Mouse (Mus musculus): ENCODE measurements around the gene 4930412O13Rik.

Gene 4930412O13Rik

GRCm38 (mm10) chr2:9881051-9881591, at the start of gene 4930412O13Rik:
Gene 4930412O13Rik, plus strand, starts transcription at chr2:9881252.
- Histone ChIP-seq H3K36me3 (ENCODE audit: control insufficient read depth, insufficient read depth, low read length, poor library complexity, severe bottlenecking) (no peaks in the 10 kb centered on the region), H3K27me3 (ENCODE audit: control insufficient read depth, insufficient read depth, low read length, poor library complexity, severe bottlenecking) (peaks cover 16% of the 10 kb centered on the region)
- DNase-seq (ENCODE audit: low read depth, low spot score) = no peak

DNA sequence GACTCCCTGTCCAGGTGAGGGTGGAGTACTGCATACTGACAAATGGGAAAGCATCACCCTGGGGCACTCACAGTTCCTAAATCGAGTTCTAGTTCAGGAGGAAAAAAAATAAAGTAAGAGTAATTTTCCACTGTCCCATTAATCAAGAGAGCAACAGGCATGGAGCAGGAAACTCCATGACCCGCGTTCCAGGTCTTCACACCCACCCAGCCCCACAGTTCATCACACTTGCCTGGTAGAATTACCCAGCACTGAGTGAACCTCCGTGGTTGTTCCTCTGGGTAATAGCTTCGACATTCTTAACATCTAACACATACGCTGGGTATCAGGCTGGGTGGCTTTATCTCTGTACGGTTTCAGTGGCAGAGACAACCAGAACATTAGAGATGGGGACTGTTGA, 47.3 kb upstream of the 4930412O13Rik start:
- Histone ChIP-seq H3K36me3 (ENCODE audit: control insufficient read depth, insufficient read depth, low read length, poor library complexity, severe bottlenecking) (no peaks in the 10 kb centered on the region), H3K27me3 (ENCODE audit: control insufficient read depth, insufficient read depth, low read length, poor library complexity, severe bottlenecking) (no peaks in the 10 kb centered on the region)
- DNase-seq (ENCODE audit: low read depth, low spot score) = no peak

- DNase-seq (ENCODE audit: low read depth, low spot score) = no peak
- no peaks in the 10 kb centered on the region for H3K36me3 ChIP-seq (ENCODE audit: control insufficient read depth, insufficient read depth, low read length, poor library complexity, severe bottlenecking)
- H3K27me3 ChIP-seq (ENCODE audit: control insufficient read depth, insufficient read depth, low read length, poor library complexity, severe bottlenecking) = no peaks in the 10 kb centered on the region
Measured at GRCm38 (mm10) chr2:9835195-9835594, 45.9 kb upstream of the 4930412O13Rik start.

DNA sequence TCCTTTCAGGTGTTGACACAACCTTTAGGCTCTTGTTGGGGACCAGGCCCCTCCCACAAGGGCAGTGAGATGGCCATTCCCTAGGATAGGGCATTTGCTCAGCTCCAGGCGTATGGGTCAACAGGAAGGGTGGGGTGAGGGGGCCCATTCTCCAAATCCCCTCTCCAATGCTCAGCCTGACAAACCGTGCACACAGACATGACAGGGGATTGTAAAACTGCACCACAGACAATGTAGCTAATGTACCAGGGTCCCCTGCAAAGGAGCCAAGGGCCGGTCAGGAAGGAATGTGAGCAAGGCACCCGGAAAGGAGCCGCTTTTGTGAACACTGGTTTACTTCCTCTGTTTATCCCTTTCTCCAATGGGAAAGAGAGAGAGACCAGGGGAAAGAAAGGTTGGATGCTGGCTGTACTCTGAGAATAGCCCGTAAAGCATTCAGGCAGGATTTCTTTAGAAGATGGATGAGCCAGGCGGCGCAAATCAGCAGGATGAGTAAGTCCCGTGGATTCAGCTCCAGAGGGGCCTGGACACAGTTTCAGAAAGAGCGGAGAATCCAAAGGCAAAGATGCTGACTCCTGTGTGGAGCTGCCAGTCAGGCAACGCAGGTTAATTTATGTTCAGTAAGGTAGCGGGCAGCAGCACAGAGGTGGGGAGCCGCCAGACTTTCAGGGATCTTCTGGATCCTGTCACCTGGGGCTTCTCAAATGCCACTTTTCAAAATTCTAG, 28.0 kb upstream of the 4930412O13Rik start:
- no peak for DNase-seq (ENCODE audit: low read depth, low spot score)
- Histone ChIP-seq H3K27me3 (ENCODE audit: control insufficient read depth, insufficient read depth, low read length, poor library complexity, severe bottlenecking) (no peaks in the 10 kb centered on the region), H3K36me3 (ENCODE audit: control insufficient read depth, insufficient read depth, low read length, poor library complexity, severe bottlenecking) (no peaks in the 10 kb centered on the region)

DNA sequence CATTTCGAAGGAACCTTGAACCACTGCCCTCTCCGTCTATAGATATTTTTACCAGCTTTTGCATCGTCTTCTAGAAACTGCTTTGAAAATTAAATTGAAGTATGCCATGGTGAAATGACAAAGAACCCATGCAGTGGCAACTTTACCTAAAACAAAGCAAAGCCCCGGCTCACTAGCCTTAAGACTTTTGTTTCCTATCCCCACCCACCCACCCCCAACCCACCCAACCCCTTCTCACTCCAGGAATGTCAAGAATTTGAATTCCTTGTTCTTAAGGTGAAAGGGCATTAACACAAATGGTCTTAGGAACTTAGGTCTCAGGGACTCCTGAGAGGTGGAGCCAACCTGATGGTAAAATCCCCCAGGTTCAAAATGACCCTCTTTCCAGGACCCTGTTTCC, 25.2 kb upstream of the 4930412O13Rik start:
- Histone ChIP-seq H3K27me3 (ENCODE audit: control insufficient read depth, insufficient read depth, low read length, poor library complexity, severe bottlenecking) (no peaks in the 10 kb centered on the region), H3K36me3 (ENCODE audit: control insufficient read depth, insufficient read depth, low read length, poor library complexity, severe bottlenecking) (no peaks in the 10 kb centered on the region)
- no peak for DNase-seq (ENCODE audit: low read depth, low spot score)

DNA sequence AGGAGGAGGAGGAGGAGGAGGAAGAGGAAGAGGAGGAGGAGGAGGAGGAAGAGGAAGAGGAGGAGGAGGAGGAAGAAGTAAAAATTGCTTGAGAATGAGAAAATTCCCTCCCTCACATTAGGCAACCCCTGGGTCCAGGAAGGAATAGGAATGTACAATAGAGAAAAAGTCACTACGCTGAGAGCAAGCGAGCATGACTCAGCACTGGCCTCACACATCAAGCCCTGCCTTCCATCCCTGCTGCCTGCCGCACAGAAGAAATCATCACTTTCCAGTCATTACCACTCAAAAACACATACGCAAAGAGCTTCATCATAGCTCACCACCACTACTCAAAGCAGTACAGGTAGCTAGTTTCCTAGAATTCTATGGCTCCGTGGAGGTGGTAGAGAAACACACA, 20.4 kb upstream of the 4930412O13Rik start:
- DNase-seq (ENCODE audit: low read depth, low spot score) = no peak
- no peaks in the 10 kb centered on the region for H3K27me3 ChIP-seq (ENCODE audit: control insufficient read depth, insufficient read depth, low read length, poor library complexity, severe bottlenecking)
- H3K36me3 ChIP-seq (ENCODE audit: control insufficient read depth, insufficient read depth, low read length, poor library complexity, severe bottlenecking) = no peaks in the 10 kb centered on the region

DNA sequence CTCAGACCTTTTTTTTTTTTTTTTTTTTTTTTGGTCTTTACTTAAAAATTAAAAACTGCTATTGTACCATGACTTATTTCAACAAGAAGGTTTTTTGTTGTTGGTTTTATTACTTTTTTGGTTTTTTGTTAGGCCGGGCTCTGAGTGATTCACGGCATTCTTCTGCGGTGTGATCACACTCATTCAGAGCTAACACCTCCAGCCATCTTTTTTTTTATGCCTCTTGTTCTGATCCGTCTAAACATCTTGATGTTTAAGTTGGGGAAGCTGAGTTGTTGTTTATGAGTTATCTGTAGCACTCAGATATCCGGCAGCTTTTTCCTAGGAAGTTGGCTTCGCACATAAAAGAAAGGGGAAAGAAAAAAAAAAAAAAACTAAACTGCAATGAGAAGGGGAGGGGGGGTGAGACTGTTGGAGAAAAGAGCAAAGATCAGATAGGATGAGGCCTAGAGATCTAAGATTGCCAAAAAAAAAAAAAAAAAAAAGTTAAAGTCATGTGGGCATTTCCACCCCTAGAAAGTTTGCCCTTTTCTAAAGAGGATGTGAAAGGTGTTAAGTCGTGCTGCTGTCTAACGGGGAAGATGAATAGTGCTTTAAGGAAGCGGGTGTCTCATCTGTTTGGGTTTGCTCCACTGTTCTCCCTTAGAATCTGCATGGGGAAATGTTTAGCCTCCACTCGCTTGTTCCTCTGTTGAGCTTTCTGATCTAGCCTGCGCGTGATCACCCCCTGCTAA, 13.8 kb upstream of the 4930412O13Rik start:
- no peak for DNase-seq (ENCODE audit: low read depth, low spot score)
- H3K36me3 ChIP-seq (ENCODE audit: control insufficient read depth, insufficient read depth, low read length, poor library complexity, severe bottlenecking) = no peaks in the 10 kb centered on the region
- H3K27me3 ChIP-seq (ENCODE audit: control insufficient read depth, insufficient read depth, low read length, poor library complexity, severe bottlenecking) = no peaks in the 10 kb centered on the region

DNA sequence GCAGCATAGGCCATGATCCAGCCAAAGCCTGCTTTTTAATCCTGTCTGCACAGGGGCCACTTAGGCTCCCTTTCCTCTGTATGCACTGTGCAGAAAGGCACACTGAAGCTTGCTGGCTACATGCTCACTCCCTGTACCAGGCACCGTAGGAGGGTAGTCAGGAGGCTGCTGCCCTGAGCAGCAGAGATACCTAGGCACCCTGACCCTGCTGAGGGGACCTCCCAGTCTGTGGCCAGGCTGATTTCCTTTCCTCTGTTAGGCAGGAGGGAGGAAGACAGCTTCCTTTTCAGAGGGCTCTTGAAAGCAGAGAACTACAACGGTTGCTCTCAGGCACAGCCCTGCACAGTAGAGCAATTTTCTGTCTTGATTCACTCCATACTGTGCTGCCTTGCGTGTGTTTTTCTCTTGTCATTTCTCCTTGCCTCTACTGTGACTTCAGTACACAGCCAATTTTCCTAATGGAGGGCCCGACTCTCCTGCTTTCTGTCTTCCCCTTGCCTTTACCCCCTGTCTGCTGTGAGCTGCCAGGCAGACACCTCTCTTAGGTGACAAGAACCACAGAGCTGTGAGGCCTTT, 9.8 kb upstream of the 4930412O13Rik start:
- Histone ChIP-seq H3K27me3 (ENCODE audit: control insufficient read depth, insufficient read depth, low read length, poor library complexity, severe bottlenecking) (no peaks in the 10 kb centered on the region), H3K36me3 (ENCODE audit: control insufficient read depth, insufficient read depth, low read length, poor library complexity, severe bottlenecking) (no peaks in the 10 kb centered on the region)
- no peak for DNase-seq (ENCODE audit: low read depth, low spot score)

DNA sequence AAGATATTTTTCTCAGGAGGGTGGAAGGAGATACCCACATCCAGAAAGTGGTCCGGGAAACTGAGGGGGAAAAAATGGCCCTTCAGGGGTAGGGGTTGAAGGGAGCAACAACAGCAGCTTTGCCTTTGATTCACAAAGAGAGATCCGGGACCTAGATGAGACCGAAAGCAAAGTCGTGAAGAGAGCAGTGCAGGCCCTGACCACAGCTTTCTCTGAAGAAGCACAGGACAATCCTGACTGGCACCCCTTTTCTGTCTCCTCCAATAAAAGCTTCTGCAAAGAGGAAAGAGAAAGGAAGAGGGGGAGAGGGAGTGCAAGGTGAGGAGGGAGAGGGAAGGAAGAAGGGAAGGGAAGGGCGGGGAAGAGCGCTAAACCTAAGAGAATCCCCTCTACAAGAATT, 9.3 kb upstream of the 4930412O13Rik start:
- H3K27me3 ChIP-seq (ENCODE audit: control insufficient read depth, insufficient read depth, low read length, poor library complexity, severe bottlenecking) = no peaks in the 10 kb centered on the region
- no peaks in the 10 kb centered on the region for H3K36me3 ChIP-seq (ENCODE audit: control insufficient read depth, insufficient read depth, low read length, poor library complexity, severe bottlenecking)
- DNase-seq (ENCODE audit: low read depth, low spot score) = no peak

- Histone ChIP-seq H3K27me3 (ENCODE audit: control insufficient read depth, insufficient read depth, low read length, poor library complexity, severe bottlenecking) (peaks cover 1% of the 10 kb centered on the region; the same call in 1 of the 2 replicates), H3K36me3 (ENCODE audit: control insufficient read depth, insufficient read depth, low read length, poor library complexity, severe bottlenecking) (no peaks in the 10 kb centered on the region)
- no peak for DNase-seq (ENCODE audit: low read depth, low spot score)
Measured at GRCm38 (mm10) chr2:9872682-9873081, 8.4 kb upstream of the 4930412O13Rik start.

- peaks cover 1% of the 10 kb centered on the region; the same call in 1 of the 2 replicates for H3K27me3 ChIP-seq (ENCODE audit: control insufficient read depth, insufficient read depth, low read length, poor library complexity, severe bottlenecking)
- no peak for DNase-seq (ENCODE audit: low read depth, low spot score)
- H3K36me3 ChIP-seq (ENCODE audit: control insufficient read depth, insufficient read depth, low read length, poor library complexity, severe bottlenecking) = no peaks in the 10 kb centered on the region
Measured at GRCm38 (mm10) chr2:9873757-9874156, 7.3 kb upstream of the 4930412O13Rik start.

DNA sequence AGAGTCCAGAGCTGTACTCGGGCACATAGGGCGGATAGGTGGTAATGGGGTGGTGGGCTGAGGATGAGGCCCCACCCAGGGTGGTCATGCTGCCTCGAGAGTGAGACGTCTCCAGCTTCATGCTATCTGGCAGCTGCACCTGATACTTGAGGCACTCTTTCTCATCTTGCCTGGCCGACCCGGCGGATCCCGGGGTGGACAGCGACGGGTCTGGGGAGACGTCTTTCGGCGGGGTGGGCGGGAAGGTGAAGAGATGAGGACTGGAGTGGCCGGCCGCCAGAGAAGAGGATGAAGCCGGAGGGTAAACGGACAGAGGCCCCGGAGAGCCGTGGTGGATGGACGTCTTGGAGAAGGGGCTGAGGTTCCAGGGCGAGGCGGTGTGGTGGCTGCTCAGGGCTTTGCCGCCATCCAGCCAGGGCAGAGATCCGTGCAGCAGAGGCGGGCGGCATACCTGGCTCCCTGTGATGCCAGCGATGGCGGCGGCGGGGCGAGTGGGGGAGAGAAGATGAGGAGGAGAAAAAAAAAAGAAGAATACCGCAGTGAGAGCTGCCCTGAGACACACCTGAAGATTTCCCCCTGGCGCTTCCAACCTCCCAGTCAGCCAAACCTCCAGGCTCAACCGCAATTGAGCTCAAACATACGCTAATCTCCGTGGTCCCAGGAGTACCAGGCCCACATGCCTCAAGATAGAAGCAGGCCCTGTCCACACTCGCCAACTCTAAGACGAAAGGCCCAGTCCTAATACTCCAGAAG, 6.4 kb upstream of the 4930412O13Rik start:
- no peak for DNase-seq (ENCODE audit: low read depth, low spot score)
- no peaks in the 10 kb centered on the region for H3K36me3 ChIP-seq (ENCODE audit: control insufficient read depth, insufficient read depth, low read length, poor library complexity, severe bottlenecking)
- H3K27me3 ChIP-seq (ENCODE audit: control insufficient read depth, insufficient read depth, low read length, poor library complexity, severe bottlenecking) = peaks cover 1% of the 10 kb centered on the region; the same call in 1 of the 2 replicates

- no peak for DNase-seq (ENCODE audit: low read depth, low spot score)
- peaks cover 1% of the 10 kb centered on the region; the same call in 1 of the 2 replicates for H3K27me3 ChIP-seq (ENCODE audit: control insufficient read depth, insufficient read depth, low read length, poor library complexity, severe bottlenecking)
- no peaks in the 10 kb centered on the region for H3K36me3 ChIP-seq (ENCODE audit: control insufficient read depth, insufficient read depth, low read length, poor library complexity, severe bottlenecking)
Measured at GRCm38 (mm10) chr2:9875220-9875619, 5.8 kb upstream of the 4930412O13Rik start.

DNA sequence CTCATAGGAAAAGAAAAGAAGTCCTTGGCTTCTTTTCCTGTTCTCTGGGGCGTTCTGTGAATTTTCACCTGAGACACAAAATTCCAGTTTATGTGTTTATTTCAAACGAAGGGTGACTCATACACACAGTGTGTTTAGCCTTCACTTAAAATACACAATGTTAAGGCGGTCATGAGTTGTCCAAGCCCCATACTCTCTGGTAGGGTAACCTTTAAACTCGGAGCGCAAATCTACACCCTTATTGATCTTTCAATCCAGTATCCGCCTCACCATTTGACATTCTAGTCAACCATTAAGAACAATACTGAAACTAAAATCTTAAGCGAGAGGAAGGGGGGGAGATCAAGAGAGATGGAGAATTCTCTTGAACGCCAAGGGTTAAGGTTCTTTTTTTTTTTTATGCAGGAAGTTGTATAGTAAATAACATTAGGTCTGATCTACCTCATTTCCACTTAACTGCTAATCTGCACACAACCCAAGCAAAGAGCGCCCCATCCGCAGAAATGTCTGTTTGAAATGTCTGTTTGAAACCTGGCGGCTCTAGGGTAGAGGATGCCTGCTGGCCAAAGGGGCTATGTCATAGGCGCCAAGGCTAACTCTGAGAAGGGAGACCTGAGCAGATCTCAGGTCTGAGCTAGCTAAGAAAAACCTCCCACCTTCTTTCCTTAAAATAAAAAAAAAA, 5.2 kb upstream of the 4930412O13Rik start:
- peaks cover 1% of the 10 kb centered on the region; the same call in 1 of the 2 replicates for H3K27me3 ChIP-seq (ENCODE audit: control insufficient read depth, insufficient read depth, low read length, poor library complexity, severe bottlenecking)
- no peak for DNase-seq (ENCODE audit: low read depth, low spot score)
- H3K36me3 ChIP-seq (ENCODE audit: control insufficient read depth, insufficient read depth, low read length, poor library complexity, severe bottlenecking) = no peaks in the 10 kb centered on the region
